Mouse (Mus musculus) midbrain, embryonic 15.5 days (tissue): ENCODE results near the gene Fam69b. TPM values are rescaled to one million over a fixed set of nuclear protein-coding genes. Genes with fewer than 3 reads are reported as not detected.
A peak's percentile ranks its signal among the peaks of the same experiment; 100 is the strongest.

Experiments
- ATAC-seq: fragments of 200-750 bp; cut with Nextera tagmentation; replicated peaks from 2 replicates; pipeline ENCODE4 v1.8.0; 2017; ENCODE audit warnings: moderate TSS enrichment
- H3K27ac ChIP-seq: fragments of 300-500 bp; sonication (generic); 2 replicates; pipeline ENCODE4 v1.5.1; 2015; ENCODE audit warnings: mild to moderate bottlenecking, inconsistent platforms
- H3K27me3 ChIP-seq: fragments of 300-500 bp; sonication (generic); replicated peaks from 2 replicates; pipeline ENCODE4 v1.6.1; 2015; ENCODE audit warnings: inconsistent platforms
- H3K36me3 ChIP-seq: fragments of 300-500 bp; sonication (generic); replicated peaks from 2 replicates; pipeline ENCODE4 v1.6.1; 2015; ENCODE audit warnings: inconsistent platforms
- H3K4me1 ChIP-seq: fragments of 300-500 bp; sonication (generic); 2 replicates; pipeline ENCODE4 v1.6.1; 2015; ENCODE audit warnings: inconsistent platforms
- H3K4me2 ChIP-seq: fragments of 300-500 bp; sonication (generic); 2 replicates; pipeline ENCODE4 v1.6.1; 2015; ENCODE audit warnings: inconsistent platforms, mild to moderate bottlenecking, moderate library complexity
- H3K4me3 ChIP-seq: fragments of 300-500 bp; sonication (generic); 2 replicates; pipeline ENCODE4 v1.5.1; 2015; ENCODE audit warnings: mild to moderate bottlenecking, inconsistent platforms
- H3K9ac ChIP-seq: fragments of 300-500 bp; sonication (generic); 2 replicates; pipeline ENCODE4 v1.6.1; 2015; ENCODE audit warnings: mild to moderate bottlenecking, inconsistent platforms
- H3K9me3 ChIP-seq: fragments of 300-500 bp; sonication (generic); 2 replicates; pipeline ENCODE4 v1.6.1; 2016; ENCODE audit warnings: inconsistent platforms
- WGBS: fragments of 180-500 bp; shearing (Covaris S2); methylation state at CpG from one replicate; pipeline ENCODE4 v1.1.7; 2015; ENCODE audit warnings: mixed read lengths; 5-methylcytosine and 5-hydroxymethylcytosine counted together
- polyA plus RNA-seq: library from polyadenylated mRNA; unstranded; fragments of >200 nt; fragmentation: Nextera tagmentation; extraction: Ambion mirVana; gene quantifications from 2 replicates; pipeline ENCODE4 v1.2.1, GENCODE M21; 2015

Gene Fam69b
- polyA plus RNA-seq, 1 experiment from 2014 or later: 168 TPM

- H3K4me2 ChIP-seq: no peak overlapping the region
- H3K27me3 ChIP-seq: peaks cover 29% of the 10 kb centered on the region
- H3K36me3 ChIP-seq: no peaks in the 10 kb centered on the region
- H3K4me1 ChIP-seq: peaks cover 12% of the 10 kb centered on the region
- H3K27ac ChIP-seq: no peak overlapping the region
- no peaks in the 10 kb centered on the region for H3K9me3 ChIP-seq
- no peak for ATAC-seq
- H3K9ac ChIP-seq: no peak overlapping the region
- H3K4me3 ChIP-seq: no peak overlapping the region
- 97% methylated on average over 1 of the region's 1 CpGs for WGBS
These were observed 26.7 kb upstream of the Fam69b start for GRCm38 (mm10) chr2:26601595-26601994.

- Histone ChIP-seq H3K27ac (no peak overlapping the region), H3K36me3 (no peaks in the 10 kb centered on the region), H3K9me3 (no peaks in the 10 kb centered on the region), H3K4me2 (no peak overlapping the region), H3K27me3 (peaks cover 29% of the 10 kb centered on the region), H3K4me1 (peaks cover 12% of the 10 kb centered on the region), H3K4me3 (no peak overlapping the region), H3K9ac (no peak overlapping the region)
- 85% methylated on average over 5 of the region's 5 CpGs for WGBS
- no peak for ATAC-seq
These were observed 25.6 kb upstream of the Fam69b start for GRCm38 (mm10) chr2:26602631-26603030.

- Histone ChIP-seq H3K4me1 (peaks cover 12% of the 10 kb centered on the region), H3K4me2 (peak overlapping the region; percentile 82), H3K27ac (no peak overlapping the region), H3K4me3 (peak overlapping the region; percentile 54), H3K27me3 (peaks cover 29% of the 10 kb centered on the region), H3K9ac (no peak overlapping the region), H3K36me3 (no peaks in the 10 kb centered on the region), H3K9me3 (no peaks in the 10 kb centered on the region)
- 28% methylated on average over 6 of the region's 6 CpGs for WGBS
- no peak for ATAC-seq
These were observed 25.1 kb upstream of the Fam69b start for GRCm38 (mm10) chr2:26603159-26603558.

DNA sequence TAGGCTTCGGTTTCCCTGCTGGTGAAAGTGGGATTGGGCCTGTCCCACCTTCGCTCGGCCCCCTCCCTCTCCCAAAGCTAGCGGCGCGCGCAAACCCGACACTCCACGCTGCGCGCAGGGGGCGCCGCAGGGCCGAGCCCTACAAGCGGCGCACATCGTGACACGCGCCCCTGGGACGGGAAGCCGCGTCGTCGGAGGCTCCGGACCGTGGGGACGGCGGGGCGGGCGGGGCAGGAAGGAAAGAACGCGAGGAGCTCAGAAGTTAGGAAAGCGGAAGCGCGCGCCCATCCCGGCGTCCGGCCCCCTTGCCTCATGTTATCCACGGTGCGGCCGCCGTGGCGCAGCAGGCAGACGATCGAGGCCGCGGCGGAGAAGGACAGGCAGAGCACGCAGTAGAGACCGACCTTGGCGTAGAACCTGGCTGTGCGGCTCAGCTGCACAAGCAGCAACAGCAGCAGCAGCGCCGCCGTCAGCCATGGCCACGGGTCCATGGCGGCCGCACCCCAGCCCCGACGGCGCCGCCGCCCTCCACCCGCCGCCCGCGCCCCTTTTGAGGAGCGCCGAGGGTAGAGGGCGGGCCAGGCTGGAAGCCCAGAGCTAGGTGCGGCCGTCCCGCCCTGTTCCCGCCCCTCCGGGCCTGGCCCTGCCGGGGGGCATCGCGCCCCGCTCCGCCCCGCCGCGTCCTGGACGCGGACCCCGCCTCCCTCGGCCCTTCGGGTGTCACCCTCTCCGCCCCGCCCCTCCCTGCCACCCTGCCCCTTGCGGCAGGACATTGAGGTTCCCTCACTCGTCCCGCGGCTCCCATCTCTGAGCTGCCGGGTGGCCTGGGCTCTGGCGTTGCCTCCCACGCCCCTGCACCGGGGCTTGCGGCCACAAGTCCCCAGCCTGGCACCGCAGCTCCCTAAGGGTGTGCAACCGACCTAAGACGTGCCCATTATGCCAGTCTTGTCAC lies 24.3 kb upstream of the Fam69b start, which contains the start of gene Agpat2:
Gene Agpat2 (minus strand): TSS at position 698 of the 952 bp plus-strand sequence.
- under 1% methylated on average over 97 of the region's 103 CpGs for WGBS
- H3K4me3 ChIP-seq: peak within 1 kb of the TSS; percentile 54
- peak within 1 kb of the TSS; percentile 82 for H3K4me2 ChIP-seq
- peak; percentile 80 for ATAC-seq
- peaks cover 12% of the 10 kb centered on the region for H3K4me1 ChIP-seq
- no peak within 1 kb of the TSS for H3K27ac ChIP-seq
- peak within 1 kb of the TSS; percentile 48 for H3K9ac ChIP-seq
- no peaks in the 10 kb centered on the region for H3K9me3 ChIP-seq
- H3K27me3 ChIP-seq: peaks cover 29% of the 10 kb centered on the region
- no peaks in the 10 kb centered on the region for H3K36me3 ChIP-seq

- no peaks in the 10 kb centered on the region for H3K9me3 ChIP-seq
- no peak overlapping the region for H3K4me3 ChIP-seq
- peaks cover 12% of the 10 kb centered on the region for H3K4me1 ChIP-seq
- H3K9ac ChIP-seq: no peak overlapping the region
- peaks cover 29% of the 10 kb centered on the region for H3K27me3 ChIP-seq
- H3K36me3 ChIP-seq: no peaks in the 10 kb centered on the region
- WGBS: 85% methylated on average over 8 of the region's 8 CpGs
- no peak for ATAC-seq
- H3K27ac ChIP-seq: no peak overlapping the region
- no peak overlapping the region for H3K4me2 ChIP-seq
These were observed 22.9 kb upstream of the Fam69b start for GRCm38 (mm10) chr2:26605331-26605730.

DNA sequence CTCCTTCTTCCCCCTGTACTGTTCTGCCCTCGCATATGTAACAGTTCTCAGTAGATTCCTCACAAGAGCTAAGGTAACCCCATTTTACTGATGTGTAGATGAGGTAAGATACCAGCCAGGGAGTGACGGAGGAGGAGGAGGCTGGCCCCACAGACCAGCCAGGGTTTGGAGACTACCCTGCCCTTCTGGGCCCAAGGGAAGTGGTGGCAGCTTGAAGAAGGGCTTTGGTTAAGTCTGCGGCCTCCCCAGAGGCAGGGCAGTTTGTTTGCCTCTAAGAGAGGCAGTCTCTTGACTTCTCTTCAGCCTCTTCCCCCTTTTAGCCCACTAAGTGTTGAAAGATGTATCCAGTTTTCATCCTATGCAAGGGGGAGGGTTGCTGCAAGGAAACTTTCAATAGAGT lies 21.7 kb upstream of the Fam69b start:
- 86% methylated on average over 3 of the region's 3 CpGs for WGBS
- H3K4me2 ChIP-seq: no peak overlapping the region
- peaks cover 12% of the 10 kb centered on the region for H3K4me1 ChIP-seq
- ATAC-seq: no peak
- no peak overlapping the region for H3K9ac ChIP-seq
- no peak overlapping the region for H3K4me3 ChIP-seq
- no peaks in the 10 kb centered on the region for H3K9me3 ChIP-seq
- H3K36me3 ChIP-seq: no peaks in the 10 kb centered on the region
- H3K27me3 ChIP-seq: peaks cover 29% of the 10 kb centered on the region
- no peak overlapping the region for H3K27ac ChIP-seq

DNA sequence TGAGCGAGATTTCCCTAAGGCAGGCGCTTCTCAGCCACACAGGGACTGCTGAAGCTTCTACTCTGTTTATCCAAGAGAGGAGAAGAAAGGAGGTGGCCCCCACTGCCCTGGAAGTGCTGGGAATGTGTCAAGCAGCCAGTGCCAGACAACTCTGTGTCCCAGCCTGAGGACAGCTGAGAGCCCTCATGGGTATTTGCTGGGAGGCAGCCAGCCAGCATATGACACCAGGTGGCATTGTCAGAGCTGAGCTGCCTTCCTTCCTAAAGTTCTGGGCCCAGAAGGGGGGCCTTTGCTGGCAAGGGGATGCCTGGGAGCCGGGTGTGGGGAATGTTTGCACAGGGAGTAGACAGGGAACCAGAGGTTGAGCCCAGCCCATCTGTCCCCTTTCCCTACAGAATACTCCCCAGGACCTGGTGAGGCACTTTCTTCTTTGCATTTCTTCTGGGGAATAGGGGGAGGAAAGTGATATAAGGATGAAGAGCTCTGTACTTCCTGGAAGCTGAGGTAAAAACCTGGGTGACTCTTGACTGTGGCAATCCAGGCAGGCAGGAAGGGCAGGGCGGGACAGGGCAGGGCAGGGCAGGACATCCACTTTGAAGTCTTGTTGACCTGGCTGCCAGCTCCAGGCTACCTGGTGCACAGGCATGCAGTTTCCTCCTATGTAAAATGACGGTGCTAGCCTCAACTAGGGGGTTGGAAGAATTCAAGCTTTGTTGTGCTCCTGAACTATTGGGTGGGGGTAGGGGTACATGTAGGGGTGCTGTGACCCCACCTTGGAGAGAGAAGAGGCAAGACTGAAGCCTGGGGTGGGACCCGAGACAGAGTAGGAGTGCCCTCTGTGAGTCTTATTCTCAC lies 21.0 kb upstream of the Fam69b start:
- no peak for ATAC-seq
- H3K27ac ChIP-seq: no peak overlapping the region
- H3K9ac ChIP-seq: no peak overlapping the region
- peaks cover 29% of the 10 kb centered on the region for H3K27me3 ChIP-seq
- WGBS: 57% methylated on average over 6 of the region's 6 CpGs
- H3K9me3 ChIP-seq: no peaks in the 10 kb centered on the region
- no peaks in the 10 kb centered on the region for H3K36me3 ChIP-seq
- no peak overlapping the region for H3K4me2 ChIP-seq
- H3K4me1 ChIP-seq: peaks cover 12% of the 10 kb centered on the region
- H3K4me3 ChIP-seq: no peak overlapping the region

GRCm38 (mm10) chr2:26608781-26609180 lies 19.5 kb upstream of the Fam69b start:
- no peak overlapping the region for H3K9ac ChIP-seq
- H3K36me3 ChIP-seq: no peaks in the 10 kb centered on the region
- H3K4me1 ChIP-seq: peaks cover 7% of the 10 kb centered on the region
- no peak for ATAC-seq
- no peak overlapping the region for H3K27ac ChIP-seq
- H3K27me3 ChIP-seq: peaks cover 15% of the 10 kb centered on the region
- H3K9me3 ChIP-seq: no peaks in the 10 kb centered on the region
- H3K4me2 ChIP-seq: no peak overlapping the region
- no peak overlapping the region for H3K4me3 ChIP-seq

GRCm38 (mm10) chr2:26609261-26609661 lies 19.0 kb upstream of the Fam69b start:
- H3K36me3 ChIP-seq: no peaks in the 10 kb centered on the region
- H3K27ac ChIP-seq: no peak overlapping the region

DNA sequence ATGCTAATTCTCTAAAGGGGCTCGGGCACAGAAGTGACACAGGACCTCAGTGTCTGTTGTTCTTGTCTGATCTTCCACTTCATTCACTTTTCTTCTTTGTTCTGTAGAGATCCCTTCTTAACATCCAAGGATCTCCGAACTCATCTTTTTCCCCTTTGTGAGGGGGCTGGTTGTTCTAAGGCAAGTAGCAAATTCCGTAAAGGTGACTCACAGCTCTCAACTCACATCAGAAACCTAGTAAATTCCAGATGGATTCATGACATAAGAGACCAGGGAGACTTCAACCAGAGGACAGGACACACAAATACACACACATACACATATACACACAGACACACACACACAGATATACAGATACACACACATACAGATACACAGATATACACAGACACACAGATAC lies 17.7 kb upstream of the Fam69b start:
- no peaks in the 10 kb centered on the region for H3K9me3 ChIP-seq
- WGBS: 74% methylated on average over 3 of the region's 3 CpGs
- no peaks in the 10 kb centered on the region for H3K36me3 ChIP-seq
- no peaks in the 10 kb centered on the region for H3K4me1 ChIP-seq
- no peak overlapping the region for H3K9ac ChIP-seq
- H3K27me3 ChIP-seq: peaks cover 4% of the 10 kb centered on the region; the same call in 1 of the 2 replicates
- no peak for ATAC-seq
- no peak overlapping the region for H3K4me2 ChIP-seq
- no peak overlapping the region for H3K27ac ChIP-seq
- no peak overlapping the region for H3K4me3 ChIP-seq

More at GRCm38 (mm10) chr2:26609261-26609661, 19.0 kb upstream of the Fam69b start:
- Histone ChIP-seq H3K4me3 (no peak overlapping the region), H3K9ac (no peak overlapping the region), H3K27me3 (peaks cover 12% of the 10 kb centered on the region), H3K4me2 (no peak overlapping the region), H3K9me3 (no peaks in the 10 kb centered on the region), H3K4me1 (peaks cover 3% of the 10 kb centered on the region; the same call in 1 of the 2 replicates)
- no peak for ATAC-seq

DNA sequence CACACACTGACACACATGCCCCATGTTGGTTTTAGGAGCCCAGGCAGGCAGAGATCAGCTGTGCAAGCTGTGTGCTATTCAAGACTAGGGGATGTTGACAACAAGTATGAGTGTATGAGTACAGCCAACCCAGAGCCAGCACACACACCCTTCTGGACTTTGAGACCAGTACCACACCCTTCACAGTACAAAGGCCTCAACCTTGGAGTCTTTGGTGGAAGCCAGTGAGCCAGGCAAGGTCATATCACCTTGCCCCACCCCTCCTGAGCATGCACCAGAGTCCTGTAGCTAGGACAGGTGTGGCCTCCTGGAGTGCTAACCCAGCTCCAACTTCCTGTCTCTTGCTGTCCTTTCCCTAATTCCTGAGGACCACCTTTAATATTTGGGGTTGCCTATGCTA lies 17.2 kb upstream of the Fam69b start:
- H3K4me2 ChIP-seq: no peak overlapping the region
- H3K27me3 ChIP-seq: peaks cover 2% of the 10 kb centered on the region; the same call in 1 of the 2 replicates
- no peak for ATAC-seq
- no peak overlapping the region for H3K27ac ChIP-seq
- H3K36me3 ChIP-seq: no peaks in the 10 kb centered on the region
- no peak overlapping the region for H3K9ac ChIP-seq
- H3K4me1 ChIP-seq: no peaks in the 10 kb centered on the region
- H3K4me3 ChIP-seq: no peak overlapping the region
- no peaks in the 10 kb centered on the region for H3K9me3 ChIP-seq

DNA sequence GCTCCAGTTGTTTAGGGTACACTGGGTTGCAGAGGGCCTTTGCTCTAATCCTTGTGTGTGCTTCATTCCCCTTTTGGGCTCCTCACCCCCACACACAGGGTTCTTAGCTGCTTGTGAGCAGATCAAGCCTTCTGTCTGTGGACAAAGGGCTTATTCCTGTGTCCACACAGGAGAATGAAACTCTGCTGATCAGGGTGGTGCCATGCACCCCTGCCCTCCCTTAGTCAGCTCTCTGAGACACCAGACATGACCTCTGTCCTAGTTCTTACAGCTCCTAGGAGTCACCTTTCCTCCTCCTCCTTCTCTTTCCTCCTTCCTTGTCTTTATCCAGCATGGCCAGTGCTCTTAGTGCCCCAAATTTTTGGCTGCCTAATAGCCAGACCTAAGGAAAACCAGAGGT lies 16.4 kb upstream of the Fam69b start:
- no peaks in the 10 kb centered on the region for H3K9me3 ChIP-seq

More for the DNA sequence above, 16.4 kb upstream of the Fam69b start:
- Histone ChIP-seq H3K4me3 (no peak overlapping the region), H3K36me3 (no peaks in the 10 kb centered on the region), H3K9ac (no peak overlapping the region), H3K27ac (no peak overlapping the region), H3K4me2 (no peak overlapping the region), H3K27me3 (no peaks in the 10 kb centered on the region), H3K4me1 (no peaks in the 10 kb centered on the region)
- ATAC-seq: no peak
